ENCODE assay signal across 13 mouse cellular contexts in genomic region chr6:97531043-97531442, GRCm38 (mm10).
DNase-seq lines count a peak whose midpoint lies in the region; ATAC-seq lines count a peak whose summit lies in the region.
"Had no signal": no experiment of that assay in that cellular context is flagged by ENCODE, and none has a peak within 500 bp of the region (broad histone marks: within the 10 kb centered on the region; RNA-seq: fewer than 3 reads in every experiment).

No protein-coding gene starts in this region.

- H3K4me2 ChIP-seq in intestine, embryonic 16.5 days (ENCODE audit: low read depth, low read length): no peak overlapping the region
- H3K4me2 ChIP-seq: lung, embryonic 15.5 days had no signal

- no peaks in the 10 kb centered on the region for H3K36me3 ChIP-seq in intestine, embryonic 16.5 days (ENCODE audit: control insufficient read depth, insufficient read depth, low read length)
- H3K36me3 ChIP-seq: limb, embryonic 10.5 days; lung, embryonic 15.5 days had no signal

- 48% methylated on average over 4 of the region's 4 CpGs for WGBS in intestine, embryonic 16.5 days

- no peaks in the 10 kb centered on the region for H3K27me3 ChIP-seq in intestine, embryonic 16.5 days (replicated peaks; ENCODE audit: control insufficient read depth, insufficient read depth, low read length)
- H3K27me3 ChIP-seq: lung, embryonic 15.5 days had no signal

- no peak overlapping the region for H3K27ac ChIP-seq in intestine, embryonic 16.5 days (ENCODE audit: low read length)
- H3K27ac ChIP-seq: limb, embryonic 10.5 days; lung, embryonic 15.5 days had no signal

- H3K9ac ChIP-seq in intestine, embryonic 16.5 days (ENCODE audit: low read depth, low read length): no peak overlapping the region
- H3K9ac ChIP-seq: lung, embryonic 15.5 days had no signal

- peak; percentile 29 for DNase-seq in kidney, postnatal 10 days
- no peak for DNase-seq in kidney, adult 9 months
- peak; percentile 62 for DNase-seq in 416B (ENCODE audit: low read depth)
- DNase-seq in lung, postnatal 36 days: peak; percentile 58
- DNase-seq in right cerebral cortex, postnatal 36 days (ENCODE audit: low spot score in 2 of 2): no peak
- no peak for DNase-seq in retina, embryonic 14.5 days (ENCODE audit: low spot score)
- DNase-seq: cerebellum, postnatal 36 days; heart, postnatal 4 days had no signal

- H3K4me1 ChIP-seq in intestine, embryonic 16.5 days (ENCODE audit: control insufficient read depth, insufficient read depth, low read length): no peaks in the 10 kb centered on the region

- H3K9me3 ChIP-seq in intestine, embryonic 16.5 days (ENCODE audit: control insufficient read depth, low read length): no peaks in the 10 kb centered on the region
- H3K9me3 ChIP-seq: limb, embryonic 10.5 days; lung, embryonic 15.5 days had no signal

- H3K4me3 ChIP-seq in intestine, embryonic 16.5 days (ENCODE audit: low read length): no peak overlapping the region
- H3K4me3 ChIP-seq: erythroblast, embryonic 14.5 days; limb, embryonic 10.5 days; lung, embryonic 15.5 days had no signal

- peak; percentile 79 for ATAC-seq in CD4-positive, CD25-positive, alpha-beta regulatory T cell, adult 4 months
- ATAC-seq in intestine, embryonic 16.5 days: no peak

Comparison
In these comparisons a context has a peak if more than half of its experiments do, and no peak if none do; other contexts are left out.
1. DNase-seq: peak in kidney, postnatal 10 days (single experiment), 416B (single experiment) and lung, postnatal 36 days (single experiment); none in kidney, adult 9 months (single experiment), right cerebral cortex, postnatal 36 days (0 of 2) and retina, embryonic 14.5 days (single experiment).